Mouse (Mus musculus) right cerebral cortex, postnatal 25 days (tissue): ENCODE measurements around the gene Th.

Source experiments
- DNase-seq: peaks from one replicate; pipeline ENCODE4 v3.0.0; 2022

The Th gene

GRCm38 (mm10) chr7:142899872-142900271, 31.1 kb downstream of the Th start:
- DNase-seq: no peak

- no peak for DNase-seq
Observed at GRCm38 (mm10) chr7:142897471-142897870, 33.5 kb downstream of the Th start.

GRCm38 (mm10) chr7:142895901-142896665, 34.8 kb downstream of the Th start:
- no peak for DNase-seq

- no peak for DNase-seq
Observed at GRCm38 (mm10) chr7:142895223-142895840, 35.6 kb downstream of the Th start.

GRCm38 (mm10) chr7:142894669-142895068, 36.3 kb downstream of the Th start:
- peak; percentile 67 for DNase-seq

GRCm38 (mm10) chr7:142893721-142894639, 36.9 kb downstream of the Th start:
- no peak for DNase-seq

GRCm38 (mm10) chr7:142893296-142893695, 37.6 kb downstream of the Th start:
- no peak for DNase-seq

GRCm38 (mm10) chr7:142869419-142870163, 61.3 kb downstream of the Th start:
- no peak for DNase-seq

GRCm38 (mm10) chr7:142850681-142851080, 80.2 kb downstream of the Th start:
- peak; percentile 11 for DNase-seq
